Mouse (Mus musculus) thymus, postnatal 25 days (tissue): Measurements from ENCODE around the gene Kctd2.
"Not testable (repeated sequence)": the region's sequence is repeated elsewhere in the genome, so short reads cannot be mapped to it uniquely, and the experiment has no call there.

Experiments used
- DNase-seq: peaks from one replicate; pipeline ENCODE4 v3.0.0; 2022

Kctd2 gene

GRCm38 (mm10) chr11:115475758-115476237, 55.9 kb downstream of the Kctd2 start:
- no peak for DNase-seq

GRCm38 (mm10) chr11:115476630-115477029, 56.7 kb downstream of the Kctd2 start:
- not testable (repeated sequence) for DNase-seq

DNA sequence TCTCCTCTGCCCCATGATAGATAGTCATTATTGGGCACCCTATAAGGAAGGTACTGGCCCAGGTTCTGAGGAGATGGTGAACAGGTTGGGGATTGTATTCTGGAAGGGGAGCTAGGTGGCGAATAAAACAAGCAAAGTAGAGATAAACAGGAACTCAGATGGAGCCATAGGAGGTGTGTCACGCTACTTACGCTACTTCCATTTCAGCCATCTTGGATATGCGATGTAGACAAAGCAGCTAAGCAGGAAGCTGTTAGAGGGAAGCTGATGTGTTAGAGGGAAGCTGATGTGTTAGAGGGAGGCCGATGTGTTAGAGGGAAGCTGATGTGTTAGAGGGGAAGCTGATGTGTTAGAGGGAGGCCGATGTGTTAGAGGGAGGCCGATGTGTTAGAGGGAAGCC, 57.5 kb downstream of the Kctd2 start:
- not testable (repeated sequence) for DNase-seq

- DNase-seq: no peak
These were observed 58.5 kb downstream of the Kctd2 start for GRCm38 (mm10) chr11:115478296-115478938.
